Mouse (Mus musculus) embryonic fibroblast, embryonic 13.5 days (primary cell): ENCODE results near the gene Usp20.
A peak's percentile ranks its signal among the peaks of the same experiment; 100 is the strongest.

ENCODE experiments used
- CTCF ChIP-seq: IDR thresholded peaks from 2 replicates; pipeline ENCODE4 v1.5.1; 2011; ENCODE audit warnings: mild to moderate bottlenecking, control low read depth, low read length, moderate library complexity, borderline replicate concordance; ENCODE audit not compliant: insufficient read depth
- POLR2A ChIP-seq: IDR thresholded peaks from 2 replicates; pipeline ENCODE4 v1.6.1; 2011; ENCODE audit warnings: low read depth, mild to moderate bottlenecking, control low read depth, low read length, moderate library complexity

GRCm38 (mm10) chr2:30942603-30943011 lies 39.5 kb upstream of the Usp20 start:
- TF ChIP-seq POLR2A, result 0 out of 2 replicates have a peak, but pooled peaks have one; percentile 29
- TF ChIP-seq CTCF, result peak; percentile 93
